Mouse (Mus musculus): ENCODE data around the gene Kank3. TPM values are rescaled to one million over a fixed set of nuclear protein-coding genes. Genes with fewer than 3 reads are reported as not detected.
A peak's percentile ranks its signal among the peaks of the same experiment; 100 is the strongest.

Gene Kank3
- polyA plus RNA-seq, 1 experiment, result 52.1 TPM

DNA sequence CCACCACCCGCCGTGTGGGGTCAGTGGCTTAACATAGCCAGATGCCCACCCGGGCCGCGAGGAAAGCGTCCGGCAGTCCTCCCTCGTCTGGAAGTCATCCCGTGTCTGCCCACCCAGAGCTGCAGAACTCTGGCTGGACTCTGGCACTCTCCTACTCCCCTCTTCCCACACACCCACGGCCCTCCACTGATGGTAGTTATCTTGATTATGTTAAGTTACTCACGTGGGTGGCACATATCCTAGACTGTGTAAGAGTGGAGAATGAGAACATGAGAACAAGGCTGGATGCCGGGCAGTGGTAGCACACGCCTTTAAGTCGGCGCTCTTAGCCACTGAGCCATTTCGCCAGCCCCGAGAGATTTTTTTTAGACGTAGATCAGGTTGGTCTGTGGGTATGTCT, 23.9 kb upstream of the Kank3 start:
- 74% methylated on average over 18 of the region's 18 CpGs for WGBS
- Histone ChIP-seq H3K4me3 (replicated peaks; ENCODE audit: insufficient read depth, low read depth, low read length) (no peak overlapping the region), H3K4me1 (ENCODE audit: control insufficient read depth, insufficient read depth, low read length) (no peaks in the 10 kb centered on the region), H3K27ac (ENCODE audit: insufficient read depth, low read length) (no peak overlapping the region), H3K27me3 (ENCODE audit: control insufficient read depth, insufficient read depth, low read length) (no peaks in the 10 kb centered on the region)
- no peak for DNase-seq
- TF ChIP-seq CTCF (IDR thresholded peaks at IDR 0.05; ENCODE audit: borderline replicate concordance, insufficient read depth, low read depth, low read length), result no peak
- TF ChIP-seq POLR2A (IDR thresholded peaks at IDR 0.05; ENCODE audit: borderline replicate concordance, insufficient read depth, low read length), result no peak

- no peak overlapping the region for H3K27ac ChIP-seq (ENCODE audit: insufficient read depth, low read length)
- H3K4me3 ChIP-seq (replicated peaks; ENCODE audit: insufficient read depth, low read depth, low read length), result no peak overlapping the region
- 83% methylated on average over 4 of the region's 4 CpGs for WGBS
- H3K27me3 ChIP-seq (ENCODE audit: control insufficient read depth, insufficient read depth, low read length), result no peaks in the 10 kb centered on the region
- TF ChIP-seq POLR2A (IDR thresholded peaks at IDR 0.05; ENCODE audit: borderline replicate concordance, insufficient read depth, low read length) (no peak), CTCF (IDR thresholded peaks at IDR 0.05; ENCODE audit: borderline replicate concordance, insufficient read depth, low read depth, low read length) (no peak)
- no peaks in the 10 kb centered on the region for H3K4me1 ChIP-seq (ENCODE audit: control insufficient read depth, insufficient read depth, low read length)
- no peak for DNase-seq
Measured at GRCm38 (mm10) chr17:33788732-33789131, 21.6 kb upstream of the Kank3 start.

DNA sequence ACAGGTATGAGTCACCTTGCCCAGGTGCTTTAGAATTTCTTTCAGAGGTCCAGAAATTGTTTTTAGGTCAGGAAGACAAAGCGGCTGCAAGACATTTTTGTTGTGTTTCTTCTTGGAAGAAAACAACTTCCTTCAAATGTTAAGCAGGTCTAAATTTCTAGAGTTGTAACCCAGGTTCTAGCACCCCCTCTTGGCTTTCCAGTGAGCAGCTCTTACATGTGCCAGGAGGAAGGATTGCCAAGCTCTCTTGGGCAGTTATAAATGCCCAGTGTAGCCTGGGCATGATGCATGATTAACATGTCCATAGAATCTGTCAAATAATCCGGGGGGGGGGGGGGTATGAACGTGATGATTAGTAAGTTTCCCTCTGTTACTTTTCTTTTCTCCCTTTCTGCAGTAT, 12.0 kb upstream of the Kank3 start:
- no peak for TF ChIP-seq CTCF (IDR thresholded peaks at IDR 0.05; ENCODE audit: borderline replicate concordance, insufficient read depth, low read depth, low read length)
- no peak for TF ChIP-seq POLR2A (IDR thresholded peaks at IDR 0.05; ENCODE audit: borderline replicate concordance, insufficient read depth, low read length)
- Histone ChIP-seq H3K27me3 (ENCODE audit: control insufficient read depth, insufficient read depth, low read length) (no peaks in the 10 kb centered on the region; the same call in 1 of the 2 replicates), H3K27ac (ENCODE audit: insufficient read depth, low read length) (no peak overlapping the region), H3K4me3 (replicated peaks; ENCODE audit: insufficient read depth, low read depth, low read length) (no peak overlapping the region), H3K4me1 (ENCODE audit: control insufficient read depth, insufficient read depth, low read length) (no peaks in the 10 kb centered on the region)
- 25% methylated on average over 3 of the region's 3 CpGs for WGBS
- DNase-seq, result no peak

GRCm38 (mm10) chr17:33799277-33799676, 11.0 kb upstream of the Kank3 start:
- H3K4me3 ChIP-seq (replicated peaks; ENCODE audit: insufficient read depth, low read depth, low read length), result no peak overlapping the region
- 71% methylated on average over 1 of the region's 1 CpGs for whole genome bisulfite sequencing
- no peaks in the 10 kb centered on the region for H3K4me1 ChIP-seq (ENCODE audit: control insufficient read depth, insufficient read depth, low read length)
- no peaks in the 10 kb centered on the region; the same call in 1 of the 2 replicates for H3K27me3 ChIP-seq (ENCODE audit: control insufficient read depth, insufficient read depth, low read length)
- TF ChIP-seq CTCF (IDR thresholded peaks at IDR 0.05; ENCODE audit: borderline replicate concordance, insufficient read depth, low read depth, low read length), result no peak
- TF ChIP-seq POLR2A (IDR thresholded peaks at IDR 0.05; ENCODE audit: borderline replicate concordance, insufficient read depth, low read length), result no peak
- H3K27ac ChIP-seq (ENCODE audit: insufficient read depth, low read length), result no peak overlapping the region
- DNase-seq, result no peak

- no peaks in the 10 kb centered on the region for H3K4me1 ChIP-seq (ENCODE audit: control insufficient read depth, insufficient read depth, low read length)
- WGBS, result 0% methylated on average over 2 of the region's 2 CpGs
- no peak for TF ChIP-seq POLR2A (IDR thresholded peaks at IDR 0.05; ENCODE audit: borderline replicate concordance, insufficient read depth, low read length)
- peak; percentile 35; the same call in 1 of the 2 replicates for TF ChIP-seq CTCF (IDR thresholded peaks at IDR 0.05; ENCODE audit: borderline replicate concordance, insufficient read depth, low read depth, low read length)
- no peak overlapping the region for H3K27ac ChIP-seq (ENCODE audit: insufficient read depth, low read length)
- no peak overlapping the region for H3K4me3 ChIP-seq (replicated peaks; ENCODE audit: insufficient read depth, low read depth, low read length)
- no peak for DNase-seq
- H3K27me3 ChIP-seq (ENCODE audit: control insufficient read depth, insufficient read depth, low read length), result no peaks in the 10 kb centered on the region; the same call in 1 of the 2 replicates
Measured at GRCm38 (mm10) chr17:33802221-33802620, 8.1 kb upstream of the Kank3 start.

DNA sequence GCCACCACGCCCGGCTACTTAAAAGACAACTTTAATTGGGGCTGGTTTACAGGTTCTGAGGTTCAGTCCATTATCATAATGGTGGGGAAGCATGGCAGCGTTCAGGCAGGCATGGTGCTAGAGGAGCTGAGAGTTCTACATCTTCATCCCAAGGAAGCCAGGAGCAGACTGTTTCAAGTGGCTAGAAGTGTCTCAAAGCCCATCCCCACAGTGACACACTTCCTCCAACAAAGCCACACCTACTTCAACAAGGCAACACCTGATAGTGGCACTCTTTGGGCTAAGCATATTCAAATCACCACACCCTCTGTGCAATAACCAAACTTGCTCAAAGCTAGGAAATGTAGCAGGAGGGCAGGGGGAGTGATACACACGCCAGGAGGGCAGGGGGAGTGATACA, 6.1 kb upstream of the Kank3 start:
- WGBS, result 53% methylated on average over 4 of the region's 4 CpGs
- no peak for DNase-seq
- TF ChIP-seq CTCF (IDR thresholded peaks at IDR 0.05; ENCODE audit: borderline replicate concordance, insufficient read depth, low read depth, low read length) (no peak), POLR2A (IDR thresholded peaks at IDR 0.05; ENCODE audit: borderline replicate concordance, insufficient read depth, low read length) (no peak)
- Histone ChIP-seq H3K4me3 (replicated peaks; ENCODE audit: insufficient read depth, low read depth, low read length) (no peak overlapping the region), H3K27me3 (ENCODE audit: control insufficient read depth, insufficient read depth, low read length) (no peaks in the 10 kb centered on the region; the same call in 1 of the 2 replicates), H3K27ac (ENCODE audit: insufficient read depth, low read length) (no peak overlapping the region), H3K4me1 (ENCODE audit: control insufficient read depth, insufficient read depth, low read length) (no peaks in the 10 kb centered on the region)

DNA sequence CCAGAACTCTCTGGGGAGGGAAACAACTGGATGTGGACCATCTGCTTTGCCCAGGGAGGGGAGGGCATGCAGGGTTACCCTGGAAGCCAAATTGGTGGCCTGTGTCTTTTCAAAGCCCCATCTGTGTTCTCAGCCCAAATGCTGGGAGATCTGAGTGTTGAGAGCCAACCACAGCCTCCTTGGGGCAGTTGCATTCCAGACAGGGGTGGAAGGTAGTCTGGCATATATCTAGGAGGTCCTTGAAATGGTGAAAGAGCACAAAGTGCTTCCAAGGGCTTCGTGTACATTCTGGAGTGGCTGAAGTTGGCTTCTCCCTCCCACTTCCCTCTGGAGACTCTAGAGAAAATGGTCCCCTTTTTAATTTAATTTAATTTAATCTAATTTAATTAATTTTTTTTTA, 5.6 kb upstream of the Kank3 start:
- no peak for DNase-seq
- no peak overlapping the region for H3K27ac ChIP-seq (ENCODE audit: insufficient read depth, low read length)
- H3K27me3 ChIP-seq (ENCODE audit: control insufficient read depth, insufficient read depth, low read length), result no peaks in the 10 kb centered on the region; the same call in 1 of the 2 replicates
- TF ChIP-seq CTCF (IDR thresholded peaks at IDR 0.05; ENCODE audit: borderline replicate concordance, insufficient read depth, low read depth, low read length) (no peak), POLR2A (IDR thresholded peaks at IDR 0.05; ENCODE audit: borderline replicate concordance, insufficient read depth, low read length) (no peak)
- 26% methylated on average over 1 of the region's 1 CpGs for WGBS
- no peaks in the 10 kb centered on the region for H3K4me1 ChIP-seq (ENCODE audit: control insufficient read depth, insufficient read depth, low read length)
- no peak overlapping the region for H3K4me3 ChIP-seq (replicated peaks; ENCODE audit: insufficient read depth, low read depth, low read length)

- DNase-seq, result no peak
- 66% methylated on average over 8 of the region's 9 CpGs for WGBS
- no peak overlapping the region for H3K4me3 ChIP-seq (replicated peaks; ENCODE audit: insufficient read depth, low read depth, low read length)
- H3K27ac ChIP-seq (ENCODE audit: insufficient read depth, low read length), result no peak overlapping the region
- no peaks in the 10 kb centered on the region for H3K4me1 ChIP-seq (ENCODE audit: control insufficient read depth, insufficient read depth, low read length)
- no peaks in the 10 kb centered on the region; the same call in 1 of the 2 replicates for H3K27me3 ChIP-seq (ENCODE audit: control insufficient read depth, insufficient read depth, low read length)
- TF ChIP-seq CTCF (IDR thresholded peaks at IDR 0.05; ENCODE audit: borderline replicate concordance, insufficient read depth, low read depth, low read length), result no peak
- no peak for TF ChIP-seq POLR2A (IDR thresholded peaks at IDR 0.05; ENCODE audit: borderline replicate concordance, insufficient read depth, low read length)
Measured at GRCm38 (mm10) chr17:33807181-33807888, 3.0 kb upstream of the Kank3 start.
